Mouse (Mus musculus) activated CD4-positive, CD25-positive, alpha-beta regulatory T cell, adult 4 months (primary cell): ENCODE data around the gene Cfap206. TPM values are rescaled to one million over a fixed set of nuclear protein-coding genes. Genes with fewer than 3 reads are reported as not detected.
A peak's percentile ranks its signal among the peaks of the same experiment; 100 is the strongest.
"Not testable (repeated sequence)": the region's sequence is repeated elsewhere in the genome, so short reads cannot be mapped to it uniquely, and the experiment has no call there.

Experiments used
- ATAC-seq: one replicate; pipeline ENCODE4 v1.8.0; 2017
- polyA plus RNA-seq, 2 experiments: library from polyadenylated mRNA; unstranded; fragments of 100-300 nt; shearing (Covaris generic); gene quantifications; one replicate each; pipeline ENCODE4 v1.2.1; 2017

Cfap206 gene
- polyA plus RNA-seq, result not detected

DNA sequence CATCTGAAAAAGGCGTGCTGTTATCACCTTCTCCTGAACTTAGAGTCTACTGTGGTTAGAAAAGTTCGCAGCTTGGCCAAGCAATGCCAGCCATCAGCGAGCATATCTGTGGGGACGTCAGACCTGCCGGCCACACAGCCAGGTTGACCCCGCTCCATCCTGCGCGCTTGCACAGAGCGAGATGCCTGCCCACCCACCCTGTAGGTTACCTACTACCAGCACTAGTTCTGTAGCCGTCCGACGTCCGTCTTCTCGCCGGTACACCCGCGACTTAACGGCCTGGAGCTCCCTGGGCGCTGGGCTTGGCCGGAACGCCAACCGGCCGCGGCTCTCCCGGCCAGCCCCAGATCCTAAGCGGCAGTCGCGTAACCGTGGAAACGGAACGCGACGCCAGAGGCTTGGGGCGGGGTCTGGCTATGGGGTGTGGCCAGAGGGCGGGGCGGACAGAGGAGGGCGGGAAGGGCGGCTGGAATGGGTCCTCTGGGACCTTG, at the start of gene Cfap206:
Gene Cfap206, minus strand, starts transcription at position 356 of the 491 bp plus-strand sequence.
- ATAC-seq, result no peak

DNA sequence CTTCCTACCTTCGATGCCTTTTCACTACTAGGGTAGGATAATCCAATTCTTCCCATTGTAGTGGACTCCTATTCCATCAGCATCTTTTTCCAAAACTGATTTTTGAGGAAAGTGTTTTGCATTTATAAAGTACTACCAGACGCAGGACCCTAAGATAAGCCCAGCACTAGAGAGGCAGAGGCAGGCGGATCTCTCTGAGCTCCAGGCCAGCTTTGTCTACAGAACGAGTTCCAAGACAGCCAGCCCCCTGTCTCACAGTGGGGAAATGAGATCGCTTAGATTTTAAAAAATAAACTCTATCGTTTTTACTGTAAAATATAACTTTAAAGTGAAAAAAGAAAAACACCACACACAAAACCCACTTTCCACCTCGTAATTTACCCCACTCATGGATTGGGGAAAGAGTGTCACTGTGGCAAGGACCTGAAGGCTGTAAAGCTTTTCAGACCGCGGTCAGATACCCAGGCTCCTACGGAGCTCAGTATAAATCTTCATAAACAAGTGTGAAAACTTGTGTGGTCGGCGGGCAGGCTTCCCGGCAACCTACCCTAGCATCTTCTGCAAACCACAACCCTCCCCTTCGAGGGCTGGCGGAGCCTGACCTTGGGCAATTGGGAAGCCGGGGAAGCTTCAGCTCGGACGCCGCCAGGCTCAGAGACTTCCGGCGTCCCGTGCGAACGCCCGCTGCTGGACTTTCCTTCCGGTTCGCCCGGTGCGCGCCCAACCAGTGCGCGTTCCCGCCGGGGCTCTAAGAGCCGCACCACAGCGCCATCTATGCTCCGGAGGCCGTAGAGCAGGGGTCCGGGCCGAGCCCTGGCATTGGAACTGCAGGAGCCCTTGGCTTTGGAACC, 47.9 kb upstream of the Cfap206 start, which contains the start of gene Smim8:
Gene Smim8, minus strand, starts transcription at position 747 of the 851 bp plus-strand sequence.
- ATAC-seq, result peak; percentile 94

DNA sequence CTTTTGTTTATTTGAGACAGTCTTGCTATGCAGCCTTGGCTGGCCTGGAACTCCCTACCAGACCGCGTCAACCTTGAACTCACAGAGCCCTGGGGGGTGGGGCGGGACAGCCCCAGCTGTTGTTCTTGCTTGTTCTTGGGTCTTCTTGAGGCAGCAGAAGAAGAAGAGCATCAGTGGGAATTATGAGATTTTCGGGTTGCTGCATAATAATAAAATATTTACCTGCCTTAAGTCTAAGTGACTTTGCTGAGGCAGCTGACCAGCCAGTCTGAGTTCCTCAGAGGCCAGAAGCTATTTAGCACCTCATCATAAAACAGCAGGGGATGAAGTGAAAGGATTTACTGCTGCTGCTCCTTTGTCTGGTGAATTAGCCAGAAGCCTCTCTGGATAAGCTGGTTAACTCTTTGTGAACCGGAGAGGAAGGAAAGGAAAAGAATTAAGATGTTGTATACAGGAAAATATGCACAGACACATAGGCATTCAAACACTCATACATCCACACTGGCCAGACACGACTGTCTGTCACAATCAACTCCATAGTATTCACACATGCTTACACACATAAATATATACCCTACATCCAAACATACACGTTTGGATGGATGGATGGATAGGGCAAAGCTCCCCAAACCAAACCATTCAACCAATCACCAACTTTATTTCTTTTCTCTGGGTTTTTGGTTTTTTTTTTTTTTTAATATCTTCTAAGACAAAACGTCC, 41.8 kb upstream of the Cfap206 start:
- no peak for ATAC-seq

- ATAC-seq, result no peak
Observed at GRCm38 (mm10) chr4:34756163-34756562, 26.2 kb upstream of the Cfap206 start, which contains the start of gene Gm136. Gene Gm136, minus strand, starts transcription at chr4:34756263.

- no peak for ATAC-seq
Observed at GRCm38 (mm10) chr4:34749236-34749635, 19.2 kb upstream of the Cfap206 start.

DNA sequence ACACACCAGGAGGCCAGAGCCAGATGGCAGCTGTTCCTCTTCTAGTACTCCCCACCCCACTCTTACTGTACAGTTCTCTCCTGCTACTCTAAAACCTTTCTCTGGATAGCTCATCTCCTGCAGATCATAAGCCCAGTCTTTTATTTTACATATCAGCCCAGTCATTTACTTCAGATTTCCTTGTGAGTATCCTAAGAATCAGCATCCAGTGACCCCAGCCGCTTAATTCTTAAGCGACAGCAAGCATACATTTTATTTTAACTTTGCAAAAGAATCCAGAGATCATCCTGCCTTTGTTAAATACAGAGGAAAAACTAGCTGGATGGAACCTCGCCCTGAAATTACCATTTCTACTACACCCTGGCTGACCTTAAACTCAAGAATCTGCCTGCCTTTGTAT, 4.5 kb upstream of the Cfap206 start:
- ATAC-seq, result no peak

DNA sequence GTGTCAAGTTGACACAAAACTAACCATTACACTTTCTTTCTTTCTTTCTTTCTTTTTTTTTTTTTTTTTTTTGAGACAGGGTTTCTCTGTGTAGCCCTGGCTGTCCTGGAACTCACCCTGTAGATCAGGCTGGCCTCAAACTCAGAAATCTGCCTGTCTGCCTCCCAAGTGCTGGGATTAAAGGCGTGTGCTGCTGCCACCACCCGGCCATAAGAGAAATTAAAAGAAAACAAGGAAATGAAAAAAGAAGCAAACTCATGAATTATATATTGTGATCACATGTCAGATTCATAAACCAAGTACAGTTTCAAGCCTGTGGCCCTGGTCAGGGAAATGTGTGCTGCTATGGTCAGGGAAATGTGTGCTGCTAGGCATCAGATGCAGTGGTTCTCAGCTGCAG, 3.4 kb upstream of the Cfap206 start:
- not testable (repeated sequence) for ATAC-seq

DNA sequence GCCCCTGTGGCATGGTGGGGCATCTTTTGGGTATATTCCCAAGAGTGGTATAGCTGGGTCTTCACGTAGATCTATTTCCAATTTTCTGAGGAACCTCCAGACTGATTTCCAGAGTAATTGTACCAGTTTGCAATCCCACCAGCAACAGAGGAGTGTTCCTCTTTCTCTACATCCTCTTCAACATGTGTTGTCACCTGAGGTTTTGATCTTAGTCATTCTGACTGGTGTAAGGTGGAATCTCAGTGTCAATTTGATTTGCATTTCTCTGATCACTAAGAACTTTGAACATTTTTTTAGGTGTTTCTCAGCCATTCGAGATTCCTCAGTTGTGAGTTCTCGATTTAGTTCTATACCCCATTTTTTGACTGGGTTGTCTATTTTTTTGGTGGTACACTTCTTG, 4.3 kb downstream of the Cfap206 start:
- not testable (repeated sequence) for ATAC-seq

DNA sequence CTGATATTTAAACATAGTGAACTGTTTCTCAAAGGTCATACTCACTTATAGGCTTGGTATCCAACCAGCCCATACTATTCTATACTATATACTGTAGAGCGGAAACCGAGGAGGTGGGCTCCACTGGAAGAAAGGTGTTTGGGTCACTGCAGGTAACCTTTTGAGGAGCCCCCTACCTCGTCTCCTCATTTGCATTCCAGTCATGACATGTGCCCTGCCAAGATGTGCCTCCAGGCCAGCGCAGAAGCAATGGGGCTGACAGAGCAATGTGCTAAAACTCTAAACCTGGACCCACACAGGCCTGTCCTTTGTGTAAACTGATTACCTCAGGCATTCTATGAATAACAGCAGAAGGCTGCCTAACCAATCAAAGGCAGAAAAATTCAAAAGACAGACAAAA, 5.7 kb downstream of the Cfap206 start:
- no peak for ATAC-seq

- ATAC-seq, result no peak
Observed at GRCm38 (mm10) chr4:34723186-34723585, 6.8 kb downstream of the Cfap206 start.

DNA sequence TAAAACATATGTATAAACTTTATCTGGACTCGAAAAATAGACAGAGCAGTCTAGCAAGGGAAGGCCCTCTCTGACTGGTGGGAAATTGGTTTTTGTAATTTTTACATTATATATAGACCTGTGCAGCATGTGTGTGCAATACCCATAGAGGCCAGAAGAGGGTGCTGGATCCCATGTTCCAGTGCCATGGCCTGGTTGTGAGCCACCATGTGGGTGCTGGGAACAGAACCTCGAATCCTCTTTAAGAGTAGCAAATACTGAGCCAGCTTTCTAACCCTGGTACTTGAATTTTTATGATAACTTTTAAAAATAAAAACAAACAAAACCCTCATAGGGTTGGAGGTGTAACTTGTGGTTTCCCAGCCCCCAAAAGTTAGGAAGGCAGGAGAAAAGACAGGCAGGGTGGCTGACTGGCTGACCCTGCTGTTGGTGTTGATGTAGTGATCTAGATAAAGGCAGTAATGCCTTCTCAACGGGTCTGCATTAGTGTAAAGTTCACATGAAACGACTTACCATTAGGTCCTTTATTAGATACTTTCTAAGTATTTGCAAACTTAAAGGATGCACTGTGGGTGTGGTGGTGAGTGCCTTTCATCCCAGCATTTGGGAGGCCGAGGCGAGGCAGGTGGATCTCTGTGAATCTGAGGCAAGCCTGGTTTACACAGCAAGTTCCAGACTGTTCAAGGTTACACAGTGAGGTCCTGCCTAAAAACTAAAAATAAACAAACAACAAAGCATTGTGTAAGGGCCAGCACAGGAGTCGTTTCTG, 9.7 kb downstream of the Cfap206 start:
- no peak for ATAC-seq

- no peak for ATAC-seq
Observed at GRCm38 (mm10) chr4:34719421-34719820, 10.6 kb downstream of the Cfap206 start.

GRCm38 (mm10) chr4:34715062-34715461, 14.9 kb downstream of the Cfap206 start:
- no peak for ATAC-seq

DNA sequence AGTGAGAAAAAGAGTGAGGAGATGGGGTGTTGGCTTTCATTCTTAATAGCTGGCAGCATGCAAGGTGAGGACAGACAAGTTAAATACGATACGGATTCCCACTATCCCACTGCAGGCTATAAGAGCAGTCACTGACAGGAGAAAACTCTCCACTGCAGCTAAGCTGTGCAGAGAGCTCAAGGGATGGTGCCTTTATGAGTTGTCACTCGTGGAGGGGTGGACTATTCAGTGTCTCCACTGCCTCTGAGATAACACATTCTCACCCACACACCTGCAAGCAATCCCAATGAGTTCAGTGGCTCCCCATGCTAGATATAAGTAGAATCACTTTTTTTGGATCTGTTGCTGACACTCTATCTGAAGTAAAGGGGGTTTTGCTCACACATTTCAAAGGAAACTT, 21.9 kb downstream of the Cfap206 start:
- no peak for ATAC-seq

DNA sequence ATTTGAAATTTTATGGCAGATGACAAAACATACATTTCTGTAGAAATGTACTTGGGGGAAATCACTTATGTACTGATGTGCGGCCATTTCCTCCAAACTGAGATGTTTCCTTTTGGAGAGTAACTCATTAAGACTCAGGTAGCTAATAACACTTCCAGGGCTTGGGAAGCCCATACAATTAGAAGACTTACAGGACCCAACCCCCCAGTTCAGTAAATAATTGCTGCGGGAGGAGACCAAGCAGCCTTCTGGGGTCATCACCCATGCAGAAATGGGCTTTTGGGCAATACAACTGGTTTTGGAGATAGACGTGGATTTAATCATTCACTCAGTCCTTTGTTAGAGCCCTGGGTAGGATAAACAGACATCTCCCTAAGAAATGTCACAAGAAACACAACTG, 22.8 kb downstream of the Cfap206 start:
- ATAC-seq, result no peak

GRCm38 (mm10) chr4:34703029-34703428, 27.0 kb downstream of the Cfap206 start:
- ATAC-seq, result no peak

DNA sequence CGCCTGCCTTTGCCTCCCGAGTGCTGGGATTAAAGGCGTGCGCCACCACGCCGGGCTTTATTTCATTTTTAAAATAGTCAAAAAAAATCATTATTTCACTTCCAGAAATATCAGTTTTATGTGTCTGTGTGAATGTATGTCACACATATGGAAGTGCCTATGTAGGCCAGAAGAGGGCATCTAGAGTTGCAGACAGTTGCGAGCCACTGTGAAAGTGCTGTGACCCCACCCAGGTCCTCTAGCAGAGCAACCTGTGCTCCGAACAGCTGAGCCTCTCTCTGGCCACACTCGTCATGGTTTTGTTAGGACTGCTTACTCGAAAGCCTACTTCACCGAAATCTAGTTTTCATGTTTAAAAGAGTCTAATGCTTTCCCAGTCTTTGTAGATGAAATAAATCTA, 27.8 kb downstream of the Cfap206 start:
- no peak for ATAC-seq

- no peak for ATAC-seq
Observed at GRCm38 (mm10) chr4:34701528-34701927, 28.5 kb downstream of the Cfap206 start.

DNA sequence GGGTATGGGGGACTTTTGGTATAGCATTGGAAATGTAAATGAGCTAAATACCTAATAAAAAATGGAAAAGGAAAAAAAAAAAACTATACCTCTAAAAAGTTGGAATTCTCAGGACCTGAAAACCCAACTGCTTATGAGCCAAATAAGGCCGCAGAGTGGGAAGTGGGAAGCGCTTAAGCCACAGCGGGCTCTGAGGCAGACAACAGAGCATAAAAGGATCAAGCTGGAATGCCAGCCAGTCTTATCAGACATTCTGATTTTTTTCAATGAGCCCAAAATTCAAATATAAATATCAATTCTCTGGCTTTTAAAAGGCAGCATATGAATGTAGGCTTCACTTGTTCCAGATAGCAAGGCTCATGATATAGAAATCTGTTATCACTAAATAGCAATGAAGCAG, 42.0 kb downstream of the Cfap206 start:
- ATAC-seq, result no peak

DNA sequence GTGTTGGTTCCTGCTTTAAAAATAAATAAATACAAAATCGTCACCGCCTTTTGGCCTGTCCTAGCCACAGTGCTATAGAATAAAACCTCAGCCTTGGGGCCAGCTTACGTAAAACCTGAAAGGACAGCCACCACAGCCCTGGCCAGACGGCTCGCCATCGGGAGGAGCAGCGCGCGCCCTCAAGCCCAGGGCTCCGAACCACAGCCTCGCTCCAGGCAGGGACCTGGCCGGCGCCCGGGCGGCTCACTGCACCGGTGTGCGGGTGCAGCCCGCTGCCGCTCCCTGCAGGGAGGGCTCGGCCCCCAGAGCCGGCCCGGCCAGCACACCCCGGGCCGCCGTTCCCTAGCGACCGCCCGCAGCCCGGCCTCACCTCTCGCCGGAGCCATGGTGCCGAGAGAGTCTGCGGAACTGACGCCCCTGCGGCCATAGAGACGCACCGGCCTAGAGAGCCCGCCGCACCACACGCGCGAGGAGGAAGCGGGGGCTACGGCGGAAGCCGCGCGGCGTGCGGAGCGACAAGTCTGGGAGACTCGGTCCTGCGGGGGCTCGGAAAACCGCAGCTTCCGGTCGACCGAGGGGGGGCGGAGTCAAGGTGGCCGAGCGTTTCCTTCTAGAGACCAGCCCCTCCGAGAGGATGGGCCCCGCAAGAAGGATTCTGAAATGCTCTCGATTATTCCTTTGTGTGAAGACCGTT, 43.0 kb downstream of the Cfap206 start, which contains the start of gene Slc35a1:
Gene Slc35a1, minus strand, starts transcription at position 565 of the 694 bp plus-strand sequence.
- ATAC-seq, result peak; percentile 93

GRCm38 (mm10) chr4:34680530-34680929, 49.5 kb downstream of the Cfap206 start:
- ATAC-seq, result no peak

DNA sequence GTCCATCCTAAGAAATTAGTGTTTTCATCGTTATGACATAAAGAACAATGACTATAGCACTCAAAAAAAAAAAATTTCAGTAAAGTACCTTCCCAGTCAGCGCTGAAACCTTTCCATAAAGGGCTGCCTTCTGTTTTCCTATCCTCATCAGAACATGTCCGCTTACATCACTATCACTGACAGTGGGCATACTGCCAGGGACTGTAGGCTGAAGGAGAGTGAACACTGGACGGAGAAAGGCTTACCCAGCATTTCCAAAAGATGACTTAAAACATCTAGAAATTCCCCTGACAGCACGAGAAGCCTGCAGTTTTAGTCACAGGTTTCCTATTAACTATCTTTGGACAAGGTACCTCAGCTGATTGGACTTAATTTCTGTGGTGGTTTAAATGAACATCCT, 56.3 kb downstream of the Cfap206 start:
- no peak for ATAC-seq
